Mouse (Mus musculus) lung, postnatal 0 days (tissue): ENCODE measurements around the gene Trmt2b.

ENCODE experiments used
- CTCF ChIP-seq: IDR thresholded peaks from 2 replicates; pipeline ENCODE4 v1.5.1; 2016; ENCODE audit warnings: antibody characterized with exemption, mild to moderate bottlenecking
- EP300 ChIP-seq: IDR thresholded peaks from 2 replicates; pipeline ENCODE4 v1.6.1; 2016; ENCODE audit warnings: antibody characterized with exemption, mild to moderate bottlenecking, control low read depth

GRCm38 (mm10) chrX:134296301-134296700 lies 19.5 kb upstream of the Trmt2b start:
- TF ChIP-seq EP300 (no peak), CTCF (no peak)
